Mouse (Mus musculus) small intestine, adult 2 months (tissue): ENCODE data around the gene Kcnj14.

Source experiments
- CTCF ChIP-seq: fragments of 200-500 bp; IDR thresholded peaks from 2 replicates; pipeline ENCODE4 v1.5.1; 2012; ENCODE audit warnings: low read depth, mild to moderate bottlenecking, control low read depth, inconsistent platforms, low read length, moderate library complexity, mixed read lengths; ENCODE audit not compliant: insufficient replicate concordance, insufficient read length; ENCODE audit errors: extremely low read depth
- POLR2A ChIP-seq: fragments of 200-500 bp; IDR thresholded peaks from 2 replicates; pipeline ENCODE4 v1.6.1; 2012; ENCODE audit warnings: low read depth, mild to moderate bottlenecking, control low read depth, inconsistent platforms, low read length, moderate library complexity

DNA sequence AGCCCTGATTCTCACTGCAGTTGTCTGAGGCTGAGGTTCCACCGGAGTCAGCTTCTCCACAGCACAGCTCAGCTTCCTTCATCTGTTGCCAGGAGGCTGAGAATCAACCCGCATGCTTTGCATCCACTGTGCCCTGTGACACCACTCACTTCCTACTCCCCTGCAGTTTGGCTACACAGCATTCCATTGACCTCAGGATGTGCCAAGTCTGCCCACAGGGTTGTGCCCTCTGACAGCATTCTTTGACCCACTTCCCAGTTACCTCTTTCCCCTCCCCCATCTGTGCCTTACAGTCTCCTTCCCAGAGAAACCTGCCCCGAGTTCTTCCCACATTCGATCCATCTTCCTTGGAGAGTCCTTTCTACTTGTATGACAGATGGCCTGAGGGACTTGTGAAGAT lies 42.3 kb downstream of the Kcnj14 start:
- TF ChIP-seq CTCF: no peak
- no peak for TF ChIP-seq POLR2A
